Mouse (Mus musculus) natural killer cell, adult 2 months (primary cell): ENCODE data around the gene Aldh3b3.

Experiments
- DNase-seq, 2 experiments: peaks; one replicate each; pipeline ENCODE4 v3.0.0; 2022; ENCODE audit warnings: low spot score in 2 of 2

Aldh3b3 gene

GRCm38 (mm10) chr19:3958470-3958869, at the start of gene Aldh3b3:
Aldh3b3 (plus strand) TSS chr19:3958645.
- no peak for DNase-seq

GRCm38 (mm10) chr19:3910206-3910605, 48.2 kb upstream of the Aldh3b3 start:
- DNase-seq = no peak

GRCm38 (mm10) chr19:3912337-3913204, 45.9 kb upstream of the Aldh3b3 start, which contains the start of gene Ndufs8:
Ndufs8 (minus strand) TSS chr19:3912774.
- peak; percentile 93 to 94 for DNase-seq

- no peak for DNase-seq
Measured at GRCm38 (mm10) chr19:3913692-3914091, 44.8 kb upstream of the Aldh3b3 start.

- no peak for DNase-seq
Measured at GRCm38 (mm10) chr19:3914535-3914934, 43.9 kb upstream of the Aldh3b3 start.

- DNase-seq = no peak
Measured at GRCm38 (mm10) chr19:3916727-3917126, 41.7 kb upstream of the Aldh3b3 start.

- DNase-seq = no peak
Measured at GRCm38 (mm10) chr19:3919928-3920327, 38.5 kb upstream of the Aldh3b3 start.

- DNase-seq = peak in 1 of 2 experiments; percentile 48
Measured at GRCm38 (mm10) chr19:3922661-3923371, 35.6 kb upstream of the Aldh3b3 start.

- peak in 1 of 2 experiments; percentile 64 for DNase-seq
Measured at GRCm38 (mm10) chr19:3923586-3923985, 34.9 kb upstream of the Aldh3b3 start.

- DNase-seq = no peak
Measured at GRCm38 (mm10) chr19:3924190-3924589, 34.3 kb upstream of the Aldh3b3 start.

- DNase-seq = no peak
Measured at GRCm38 (mm10) chr19:3924868-3925267, 33.6 kb upstream of the Aldh3b3 start.

GRCm38 (mm10) chr19:3925859-3926258, 32.6 kb upstream of the Aldh3b3 start:
- DNase-seq = no peak

- DNase-seq = no peak
Measured at GRCm38 (mm10) chr19:3926279-3926678, 32.2 kb upstream of the Aldh3b3 start.

- DNase-seq = no peak
Measured at GRCm38 (mm10) chr19:3926685-3927084, 31.8 kb upstream of the Aldh3b3 start.

- DNase-seq = no peak
Measured at GRCm38 (mm10) chr19:3927989-3928388, 30.5 kb upstream of the Aldh3b3 start.

- no peak for DNase-seq
Measured at GRCm38 (mm10) chr19:3928779-3929178, 29.7 kb upstream of the Aldh3b3 start.

- DNase-seq = no peak
Measured at GRCm38 (mm10) chr19:3929211-3929941, 29.1 kb upstream of the Aldh3b3 start, which contains the start of gene Aldh3b1. Aldh3b1 (minus strand) TSS chr19:3929808.

- peak in 1 of 2 experiments; percentile 40 for DNase-seq
Measured at GRCm38 (mm10) chr19:3930262-3931057, 28.0 kb upstream of the Aldh3b3 start.

- DNase-seq = no peak
Measured at GRCm38 (mm10) chr19:3931716-3932115, 26.7 kb upstream of the Aldh3b3 start.

- DNase-seq = peak; percentile 69 to 76
Measured at GRCm38 (mm10) chr19:3935032-3935895, 23.2 kb upstream of the Aldh3b3 start, which contains the start of gene Unc93b1. Unc93b1 (plus strand) TSS chr19:3935186.
